Mouse (Mus musculus) CH12.LX (cell line): ENCODE results near the gene Siglec1.

Experiments
- JUN ChIP-seq: IDR thresholded peaks from 2 replicates; pipeline ENCODE4 v1.6.1; 2011; ENCODE audit warnings: low read depth, mild to moderate bottlenecking, low read length, improper control_type of control experiment, moderate library complexity; ENCODE audit not compliant: insufficient read depth
- JUND ChIP-seq: conservative IDR thresholded peaks from 2 replicates; pipeline ENCODE4 v1.6.1; 2011; ENCODE audit warnings: low read depth, low read length, improper control_type of control experiment
- MAFK ChIP-seq: IDR thresholded peaks from 2 replicates; pipeline ENCODE4 v1.6.1; 2011; ENCODE audit warnings: low read length, improper control_type of control experiment; ENCODE audit not compliant: insufficient replicate concordance
- MAX ChIP-seq: IDR thresholded peaks from 2 replicates; pipeline ENCODE4 v1.6.1; 2011; ENCODE audit warnings: low read length, improper control_type of control experiment
- MEF2A ChIP-seq: IDR thresholded peaks from 2 replicates; pipeline ENCODE4 v1.6.1; 2014; ENCODE audit warnings: low read depth, mild to moderate bottlenecking, inconsistent platforms, low read length, improper control_type of control experiment, borderline replicate concordance
- POLR2A ChIP-seq: IDR thresholded peaks from 2 replicates; pipeline ENCODE4 v1.6.1; 2011; ENCODE audit warnings: low read depth, mild to moderate bottlenecking, improper control_type of control experiment, low read length
- POLR2AphosphoS2 ChIP-seq: IDR thresholded peaks from 2 replicates; pipeline ENCODE4 v1.6.1; 2011; ENCODE audit warnings: low read depth, low read length, improper control_type of control experiment
- ZNF384 ChIP-seq: IDR thresholded peaks from 2 replicates; pipeline ENCODE4 v1.6.1; 2012; ENCODE audit warnings: low read depth, low read length, improper control_type of control experiment, inconsistent platforms

DNA sequence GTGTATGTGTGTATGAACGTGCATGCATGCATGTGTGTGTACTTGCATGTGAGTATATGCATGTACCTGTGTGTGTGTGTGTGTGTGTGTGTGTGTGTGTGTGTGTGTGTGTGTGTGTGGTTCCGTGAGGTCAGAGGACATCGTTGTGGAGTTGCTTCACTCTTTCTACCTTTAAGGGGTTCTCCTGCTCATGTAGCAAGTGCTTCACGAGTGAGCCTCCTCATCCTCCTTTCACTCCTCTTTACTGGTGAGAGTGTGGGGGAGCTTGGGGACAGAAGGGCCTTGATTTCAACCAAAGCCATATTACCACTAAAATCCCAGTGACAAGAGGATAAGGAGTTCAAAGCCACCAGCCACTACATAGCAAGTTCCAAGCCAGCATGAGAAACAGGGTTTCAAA lies 10.5 kb upstream of the Siglec1 start:
- TF ChIP-seq MAFK (no peak), MAX (no peak), POLR2A (no peak), ZNF384 (no peak), JUND (no peak), MEF2A (no peak), JUN (no peak), POLR2AphosphoS2 (no peak)
